Mouse (Mus musculus) kidney, postnatal 25 days (tissue): ENCODE measurements around the gene Emilin1.
A peak's percentile ranks its signal among the peaks of the same experiment; 100 is the strongest.

ENCODE experiments used
- DNase-seq, 2 experiments: peaks; one replicate each; pipeline ENCODE4 v3.0.0; 2021; ENCODE audit warnings: mixed read lengths in 2 of 2

Gene Emilin1

DNA sequence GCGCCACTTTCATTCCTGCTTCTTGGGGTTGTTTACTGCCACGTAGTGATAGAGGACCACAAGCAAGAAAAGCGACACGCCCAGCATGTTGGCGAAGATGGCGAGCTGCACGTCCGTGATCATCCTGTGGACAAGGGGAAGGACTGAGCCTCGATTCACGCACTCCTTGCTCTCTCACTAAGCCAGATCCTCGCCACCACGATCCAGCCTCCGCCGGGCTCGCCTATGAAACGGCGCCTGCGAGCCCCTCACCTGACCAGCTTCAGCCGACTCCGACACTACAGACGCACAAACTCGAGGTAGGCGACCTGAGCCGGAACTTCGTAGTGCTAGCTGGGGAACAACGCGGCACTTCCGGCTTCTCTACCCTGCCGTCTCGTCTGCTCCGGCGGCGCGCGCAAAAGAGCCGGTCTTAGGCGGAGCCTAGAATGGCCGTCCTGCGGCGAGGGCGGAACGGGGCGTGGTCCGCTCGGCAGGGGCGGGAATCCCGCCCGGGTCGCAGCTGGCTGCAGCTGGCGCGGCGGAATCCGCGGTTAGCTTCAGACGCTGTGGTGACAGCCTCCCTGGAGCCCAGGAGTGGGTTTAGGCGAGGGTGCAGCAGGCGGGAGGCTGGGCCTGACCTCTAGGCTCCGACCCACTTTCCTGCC, 5.7 kb upstream of the Emilin1 start, which contains the start of gene Ost4:
TSS of gene Ost4 (minus strand) at position 376 of the 647 bp plus-strand sequence.
- peak; percentile 98 to 99 for DNase-seq

DNA sequence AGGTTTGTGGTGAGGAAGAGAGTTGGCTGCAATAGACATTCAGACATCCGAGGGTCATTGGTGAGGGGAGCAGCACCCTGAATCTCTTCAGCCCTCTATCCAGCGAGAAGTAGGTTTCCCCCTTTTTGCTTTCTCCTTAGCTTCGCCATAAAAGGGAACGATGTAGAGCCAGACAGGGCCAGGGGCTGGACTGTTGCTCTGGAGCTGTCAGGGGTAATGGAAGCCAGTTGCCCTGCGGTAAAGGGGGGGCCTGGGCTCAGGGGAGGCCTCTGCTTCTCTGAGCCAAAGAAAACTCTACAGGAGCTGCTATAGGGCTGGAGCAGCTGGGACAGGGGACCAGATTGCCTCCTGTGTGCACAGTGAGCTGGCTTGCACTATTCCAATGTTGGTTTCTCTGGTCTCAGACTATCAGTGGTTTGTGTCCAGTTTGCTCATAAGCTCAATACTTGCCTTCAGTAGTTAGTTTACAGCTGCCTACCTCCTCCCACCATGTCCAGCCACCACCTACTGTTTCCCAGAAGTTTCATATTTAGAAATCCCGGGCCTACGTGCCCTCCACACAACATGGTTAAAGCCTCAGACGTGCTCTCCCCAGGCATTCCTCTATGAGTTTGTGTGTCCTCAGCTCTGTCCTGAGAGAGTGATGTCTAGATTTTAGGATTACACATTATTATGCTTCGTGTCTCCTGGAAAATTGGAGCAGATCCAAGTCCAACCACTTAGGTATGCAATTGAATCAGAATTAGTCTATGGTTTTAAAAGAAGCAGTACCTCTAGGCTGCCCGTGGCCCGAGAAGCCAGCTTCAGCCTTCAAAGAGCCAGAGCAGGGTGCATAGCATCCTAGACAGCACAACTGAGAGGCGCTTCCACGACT, 4.5 kb upstream of the Emilin1 start:
- DNase-seq: peak; percentile 30 to 65

DNA sequence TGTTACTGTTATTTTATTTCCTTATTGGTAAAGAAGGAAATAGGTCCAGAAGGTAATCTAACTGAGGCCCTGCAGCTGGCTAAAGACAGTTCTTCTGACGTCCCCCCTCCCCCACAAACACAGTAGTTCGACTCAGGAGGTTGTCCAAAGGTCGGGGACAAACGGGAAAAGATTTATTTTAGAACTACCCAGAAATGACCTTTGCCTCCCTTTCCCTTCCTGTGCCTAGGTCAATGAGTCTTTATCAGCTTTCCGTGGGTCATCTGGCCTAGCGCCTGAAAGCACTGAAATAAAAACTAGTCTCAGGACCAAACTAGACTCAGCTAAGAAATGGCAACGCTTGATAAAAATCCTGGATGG, 3.9 kb upstream of the Emilin1 start:
- DNase-seq: peak; percentile 85 to 87

DNA sequence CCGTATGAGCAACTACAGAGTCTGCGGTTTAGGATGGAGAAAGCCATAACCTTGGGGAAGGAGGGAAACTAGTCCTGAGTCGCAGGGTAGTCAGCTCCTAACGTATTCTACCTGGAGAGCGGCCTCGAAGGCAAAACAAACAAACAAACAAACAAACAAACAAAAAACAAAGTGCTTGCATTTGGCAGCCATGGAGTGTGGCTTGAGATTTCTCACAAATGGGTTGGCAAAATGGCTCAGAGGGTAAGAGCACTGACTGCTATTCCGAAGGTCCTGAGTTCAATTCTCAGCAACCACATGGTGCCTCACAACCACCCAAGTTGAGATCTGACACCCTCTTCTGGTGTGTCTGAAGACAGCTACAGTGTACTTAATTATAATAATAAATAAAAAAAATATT, 3.3 kb upstream of the Emilin1 start:
- no peak for DNase-seq

DNA sequence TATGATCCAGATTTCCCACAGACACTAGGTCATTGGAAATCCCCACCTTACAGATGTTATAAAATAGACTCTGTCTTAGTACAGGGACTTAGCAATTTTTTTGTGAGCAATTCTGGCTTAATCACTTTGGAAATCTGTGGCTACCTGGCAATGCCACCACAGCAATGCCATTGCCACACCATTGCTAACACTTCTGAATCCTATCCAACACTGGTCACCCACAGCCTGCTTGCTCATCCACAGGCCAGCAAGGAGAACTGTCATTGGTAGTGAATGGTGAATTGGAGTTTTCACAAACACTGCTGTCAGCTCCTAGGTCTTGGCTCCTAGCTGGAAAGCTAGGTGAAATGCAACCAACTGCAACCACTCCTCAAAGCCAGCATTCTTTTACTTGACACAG, 2.7 kb upstream of the Emilin1 start:
- no peak for DNase-seq

DNA sequence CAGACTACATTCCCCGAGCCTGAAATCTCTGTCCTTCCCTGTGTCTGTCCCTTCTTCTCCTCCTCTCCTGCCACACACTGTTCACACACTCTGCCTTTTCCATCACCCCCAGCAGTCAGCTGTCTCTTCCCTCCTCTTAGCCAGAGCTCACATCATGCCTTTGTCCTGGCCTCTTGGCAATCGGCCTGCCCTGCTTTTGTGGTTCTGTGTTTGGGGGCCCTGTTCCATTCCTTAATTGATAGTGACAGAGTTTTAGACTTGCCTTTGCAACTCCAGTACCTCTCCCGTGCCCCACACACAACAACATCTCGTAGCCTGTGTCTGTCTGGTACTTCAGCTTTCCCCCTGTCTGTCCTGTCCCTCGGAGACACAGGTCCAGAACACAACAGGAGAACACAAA, 1.0 kb upstream of the Emilin1 start:
- DNase-seq: no peak

DNA sequence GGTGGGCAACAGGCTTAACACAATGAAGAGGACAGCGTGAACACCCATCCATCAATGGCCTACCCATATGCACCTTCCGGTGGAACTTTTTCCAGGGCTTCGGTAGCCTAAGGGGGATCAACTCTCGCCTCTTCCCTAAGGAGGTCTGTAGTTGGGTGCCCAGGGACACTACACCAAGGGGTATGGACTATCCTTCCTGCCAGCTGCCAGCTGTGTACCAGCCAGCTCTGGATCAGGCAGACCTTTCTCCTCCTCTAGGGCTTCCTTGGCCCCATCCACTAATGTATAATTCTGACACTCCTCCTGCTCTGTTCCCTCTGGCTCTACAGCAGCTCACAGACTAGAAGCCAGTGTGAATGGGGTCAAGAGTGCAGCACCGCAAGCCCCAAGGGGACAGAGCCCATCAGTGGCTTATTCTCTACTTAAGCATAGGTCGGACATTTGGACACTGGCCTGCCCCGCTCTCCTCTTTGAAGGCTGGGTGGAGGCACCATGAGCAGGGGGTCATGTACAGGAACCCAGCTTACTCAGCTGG, 966 bp downstream of the Emilin1 start:
- DNase-seq: no peak

DNA sequence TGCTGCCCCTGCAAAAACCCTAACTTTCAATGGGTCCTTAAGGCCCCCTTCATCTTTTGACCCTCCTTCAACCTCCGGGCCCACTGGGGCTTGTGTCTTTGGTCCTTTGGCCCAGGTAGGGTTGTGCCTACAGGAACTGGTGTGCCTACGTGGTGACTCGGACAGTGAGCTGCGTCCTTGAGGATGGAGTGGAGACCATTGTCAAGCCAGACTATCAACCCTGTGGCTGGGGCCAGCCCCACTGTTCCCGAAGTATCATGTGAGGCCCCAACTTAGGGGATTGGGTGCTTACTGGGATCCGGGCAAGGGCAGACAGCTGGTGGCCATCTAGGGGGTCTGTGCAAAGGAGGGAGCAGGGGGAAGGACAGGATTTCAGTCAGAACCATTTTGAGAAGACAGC, 1.6 kb downstream of the Emilin1 start:
- no peak for DNase-seq

DNA sequence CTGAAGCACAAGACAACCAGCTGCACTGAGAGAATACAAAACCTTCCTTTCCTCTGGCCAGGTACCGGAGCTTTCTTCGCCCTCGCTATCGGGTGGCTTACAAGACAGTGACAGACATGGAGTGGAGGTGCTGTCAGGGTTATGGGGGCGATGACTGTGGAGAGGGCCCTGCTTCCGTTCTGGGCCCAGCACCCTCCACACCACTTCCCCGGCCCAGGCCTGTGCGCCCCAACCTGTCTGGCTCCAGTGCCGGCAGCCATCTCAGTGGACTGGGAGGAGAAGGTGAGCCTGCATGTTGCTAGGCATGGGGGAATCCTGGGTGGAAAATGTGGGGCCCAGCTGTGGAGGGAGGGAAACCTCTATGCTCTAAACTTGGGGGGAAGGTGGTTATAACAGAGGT, 2.3 kb downstream of the Emilin1 start:
- DNase-seq: no peak

DNA sequence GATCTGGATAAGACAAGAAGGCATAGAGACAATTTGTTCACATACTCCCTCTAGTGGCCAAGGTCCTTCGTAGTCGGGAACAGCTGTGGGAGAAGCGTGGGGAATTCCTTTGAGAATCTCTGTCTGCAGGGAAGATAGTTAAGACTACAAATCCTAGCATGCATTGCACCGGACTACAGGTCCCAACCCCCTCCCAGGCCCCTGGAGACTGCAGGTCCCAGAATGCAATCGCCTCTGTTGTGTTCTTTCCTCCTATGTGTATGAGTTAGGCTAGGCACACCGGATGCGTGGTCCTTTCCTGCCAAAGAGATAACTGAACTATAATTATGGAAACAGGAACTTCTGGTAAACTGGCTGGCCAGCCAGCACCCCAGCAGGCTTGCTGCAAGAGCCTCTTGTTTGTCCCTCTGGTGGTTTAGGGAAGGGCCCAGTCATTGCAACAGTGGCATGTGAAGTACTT, 2.8 kb downstream of the Emilin1 start:
- DNase-seq: peak; percentile 92 to 96

DNA sequence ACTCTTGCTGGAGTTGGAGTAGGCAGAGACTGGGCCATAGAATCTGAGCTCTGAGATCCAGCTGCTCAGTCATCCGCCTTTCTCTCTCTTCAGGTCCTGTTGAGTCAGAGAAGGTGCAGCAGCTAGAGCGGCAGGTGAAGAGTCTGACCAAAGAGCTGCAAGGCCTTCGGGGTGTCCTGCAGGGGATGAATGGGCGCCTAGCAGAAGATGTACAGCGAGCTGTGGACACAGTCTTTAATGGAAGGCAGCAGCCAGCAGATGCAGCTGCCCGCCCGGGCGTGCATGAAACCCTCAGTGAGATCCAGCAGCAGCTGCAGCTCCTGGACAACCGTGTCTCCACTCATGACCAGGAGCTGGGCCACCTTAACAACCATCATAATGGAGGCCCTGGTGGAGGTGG, 3.6 kb downstream of the Emilin1 start:
- DNase-seq: peak in 1 of 2 experiments; percentile 42

DNA sequence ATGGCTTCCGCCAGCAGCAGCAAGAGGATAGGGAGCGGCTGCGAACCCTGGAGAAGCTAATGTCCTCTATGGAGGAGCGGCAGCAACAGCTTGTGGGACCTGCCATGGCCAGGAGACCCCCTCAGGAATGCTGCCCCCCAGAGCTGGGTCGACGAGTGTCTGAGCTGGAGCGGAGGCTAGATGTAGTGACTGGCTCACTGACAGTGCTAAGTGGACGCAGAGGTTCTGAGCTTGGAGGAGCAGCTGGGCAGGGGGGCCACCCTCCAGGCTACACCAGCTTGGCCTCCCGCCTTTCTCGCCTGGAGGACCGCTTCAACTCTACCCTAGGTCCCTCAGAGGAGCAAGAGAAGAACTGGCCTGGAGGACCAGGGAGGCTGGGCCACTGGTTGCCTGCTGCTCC, 4.1 kb downstream of the Emilin1 start:
- peak in 1 of 2 experiments; percentile 38 for DNase-seq

DNA sequence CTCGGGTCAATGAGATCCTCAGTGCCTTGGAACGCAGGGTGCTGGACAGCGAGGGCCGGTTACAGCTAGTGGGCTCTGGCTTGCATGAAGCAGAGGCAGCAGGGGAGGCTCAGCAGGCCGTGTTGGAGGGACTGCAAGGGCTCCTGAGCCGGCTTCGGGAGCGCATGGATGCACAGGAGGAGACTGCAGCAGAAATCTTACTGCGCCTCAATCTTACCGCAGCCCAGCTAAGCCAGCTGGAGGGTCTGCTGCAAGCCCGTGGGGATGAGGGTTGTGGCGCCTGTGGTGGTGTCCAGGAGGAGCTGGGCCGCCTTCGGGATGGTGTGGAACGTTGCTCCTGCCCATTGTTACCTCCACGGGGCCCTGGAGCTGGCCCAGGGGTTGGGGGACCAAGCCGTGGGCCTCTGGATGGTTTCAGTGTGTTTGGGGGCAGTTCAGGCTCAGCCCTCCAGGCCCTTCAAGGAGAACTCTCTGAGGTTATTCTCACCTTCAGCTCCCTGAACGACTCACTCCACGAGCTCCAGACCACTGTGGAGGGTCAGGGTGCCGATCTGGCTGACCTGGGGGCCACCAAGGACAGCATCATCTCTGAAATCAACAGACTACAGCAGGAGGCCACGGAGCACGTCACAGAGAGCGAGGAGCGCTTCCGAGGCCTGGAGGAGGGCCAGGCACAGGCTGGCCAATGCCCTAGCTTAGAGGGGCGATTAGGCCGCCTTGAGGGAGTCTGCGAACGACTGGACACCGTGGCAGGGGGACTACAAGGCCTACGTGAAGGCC, 4.9 kb downstream of the Emilin1 start:
- DNase-seq: peak in 1 of 2 experiments; percentile 58

DNA sequence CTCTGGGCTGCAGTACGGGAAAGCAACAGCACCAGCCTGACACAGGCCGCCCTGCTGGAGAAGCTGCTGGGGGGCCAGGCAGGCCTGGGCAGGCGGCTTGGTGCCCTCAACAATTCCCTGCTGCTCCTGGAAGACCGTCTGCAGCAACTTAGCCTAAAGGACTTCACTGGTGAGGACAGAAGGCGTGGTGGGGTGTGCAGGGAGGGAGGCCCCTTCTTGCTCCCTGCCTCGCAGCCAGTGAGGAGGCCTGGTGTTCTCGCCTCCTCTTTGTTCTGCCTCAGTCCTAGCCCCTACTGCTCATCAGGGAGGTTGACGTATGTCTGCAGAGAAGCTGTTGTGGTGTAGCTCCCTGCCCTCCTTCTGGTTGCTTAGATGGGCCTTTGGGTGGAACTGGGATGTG, 5.5 kb downstream of the Emilin1 start:
- DNase-seq: no peak

DNA sequence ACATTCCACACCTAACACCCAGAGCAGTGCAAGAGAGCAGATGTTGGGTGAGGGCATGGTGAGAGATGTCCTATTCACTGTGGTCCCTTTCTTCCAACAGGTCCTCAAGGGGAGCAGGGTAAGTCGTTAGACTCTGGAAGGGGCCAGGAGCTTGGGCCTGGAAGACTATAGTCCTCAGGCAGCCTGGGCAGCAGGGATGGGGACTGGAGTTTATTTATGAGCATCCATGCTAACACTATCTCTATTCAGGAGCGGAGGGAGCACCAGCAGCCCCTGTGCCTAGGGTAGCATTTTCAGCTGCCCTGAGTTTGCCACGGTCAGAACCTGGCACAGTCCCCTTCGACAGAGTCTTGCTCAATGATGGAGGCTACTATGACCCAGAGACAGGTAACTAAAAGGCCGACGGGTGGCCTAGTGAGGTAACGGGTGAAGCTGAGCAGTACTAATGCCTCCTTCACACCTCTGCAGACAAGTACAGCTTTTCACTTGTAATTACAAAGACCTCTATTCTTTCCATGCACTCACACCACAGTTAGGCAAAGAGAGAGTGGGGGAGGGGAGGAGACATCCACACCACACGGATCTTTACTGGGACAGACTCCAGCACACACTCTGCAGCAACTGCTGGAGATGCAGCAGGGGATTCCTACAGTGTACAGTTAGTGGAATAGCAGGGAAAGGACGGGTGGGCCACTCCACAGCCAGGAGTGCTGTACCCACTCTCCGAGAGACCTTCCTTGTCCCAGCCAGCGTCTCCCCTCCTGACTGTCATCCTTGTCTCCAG, 6.8 kb downstream of the Emilin1 start:
- peak in 1 of 2 experiments; percentile 34 for DNase-seq

DNA sequence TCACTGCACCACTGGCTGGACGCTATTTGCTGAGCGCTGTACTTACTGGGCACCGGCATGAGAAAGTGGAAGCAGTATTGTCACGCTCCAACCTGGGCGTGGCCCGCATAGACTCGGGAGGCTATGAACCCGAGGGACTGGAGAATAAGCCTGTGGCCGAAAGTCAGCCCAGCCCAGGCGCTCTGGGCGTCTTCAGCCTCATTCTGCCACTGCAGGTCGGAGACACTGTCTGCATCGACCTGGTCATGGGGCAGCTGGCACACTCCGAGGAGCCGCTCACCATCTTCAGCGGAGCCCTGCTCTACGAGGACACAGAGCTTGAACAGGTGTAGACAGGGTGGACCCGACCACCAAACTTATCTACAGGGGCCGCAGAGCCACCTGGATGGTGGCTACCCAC, 7.4 kb downstream of the Emilin1 start:
- peak; percentile 47 to 79 for DNase-seq

DNA sequence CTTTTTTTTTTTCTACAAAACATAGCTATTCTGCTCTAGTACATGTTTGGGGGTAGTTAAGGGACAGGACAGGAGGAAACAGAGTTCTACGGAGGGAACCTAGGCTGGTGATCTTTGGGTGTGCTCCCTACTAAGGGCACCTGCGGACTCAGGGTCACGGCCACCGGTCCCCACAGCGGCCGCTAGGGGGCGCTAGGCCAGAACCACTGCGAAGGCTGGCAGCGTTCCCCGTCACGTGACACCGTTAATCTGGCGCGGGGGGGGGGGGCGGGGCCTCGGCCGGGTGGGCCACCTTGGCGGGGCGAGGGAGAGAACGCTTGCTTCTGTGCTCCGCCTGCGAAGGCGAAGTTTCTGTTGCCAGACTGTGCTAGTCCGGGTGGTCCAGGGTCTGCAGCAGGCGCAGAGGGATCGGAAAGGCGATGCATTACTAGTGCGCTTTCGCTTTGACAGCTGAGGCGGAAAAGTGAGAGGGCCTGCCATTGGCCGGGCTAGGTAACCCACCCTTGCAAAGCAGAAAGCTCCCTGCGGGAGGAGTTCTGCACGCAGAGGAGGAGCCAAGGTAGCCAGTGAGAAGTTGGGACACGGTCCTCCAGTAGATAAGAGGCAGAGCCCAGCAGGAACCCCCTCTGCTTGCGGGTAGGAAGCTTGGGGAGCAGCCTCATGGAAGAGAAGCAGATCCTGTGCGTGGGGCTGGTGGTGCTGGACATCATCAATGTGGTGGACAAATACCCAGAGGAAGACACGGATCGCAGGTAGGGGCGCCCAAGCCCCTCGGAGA, 8.2 kb downstream of the Emilin1 start, which contains the start of gene Khk:
TSS of gene Khk (plus strand) at position 176 of the 778 bp plus-strand sequence.
- peak; percentile 96 to 98 for DNase-seq

DNA sequence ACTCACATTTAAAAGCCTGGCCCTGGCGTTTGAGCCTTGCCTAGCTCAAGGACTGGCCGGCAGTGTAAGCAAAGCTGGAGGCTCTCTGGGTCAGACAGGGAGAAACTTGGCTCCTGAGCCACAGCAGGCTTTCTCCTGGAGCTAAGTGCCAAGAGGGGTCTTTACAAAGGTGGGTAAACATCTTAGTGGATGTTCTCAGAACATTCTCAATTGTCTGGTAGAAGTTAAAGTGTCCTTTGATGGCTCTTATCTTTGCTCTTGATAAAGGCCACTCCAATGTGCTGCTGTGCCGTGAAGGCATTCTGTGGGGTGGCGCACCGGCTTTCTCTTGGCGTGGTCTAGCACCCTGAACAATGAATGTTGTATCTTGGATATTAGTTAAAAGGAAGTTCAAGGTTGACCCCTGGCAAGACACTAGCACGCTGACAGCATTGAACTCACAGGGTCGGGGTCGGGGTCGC, 9.4 kb downstream of the Emilin1 start:
- peak in 1 of 2 experiments; percentile 34 for DNase-seq

DNA sequence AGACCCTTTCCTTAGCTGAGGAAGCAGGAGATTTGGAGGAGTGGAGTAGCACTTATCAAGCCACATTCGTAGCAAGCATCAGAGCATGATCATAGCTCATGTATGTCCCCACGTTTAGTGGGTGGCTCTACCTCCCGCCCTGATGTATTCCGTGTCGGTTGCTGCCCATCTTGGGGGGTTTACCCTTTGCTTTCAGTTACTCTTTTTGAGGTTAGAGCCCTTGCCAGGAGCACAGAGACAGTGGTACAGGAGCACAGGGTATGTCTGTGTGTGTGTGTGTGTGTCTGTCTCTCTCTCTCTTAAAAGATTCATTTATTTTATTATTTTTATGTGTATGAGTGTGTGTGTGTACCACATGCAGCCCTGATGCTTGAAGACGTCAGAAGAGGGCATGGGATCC, 9.9 kb downstream of the Emilin1 start:
- no peak for DNase-seq

DNA sequence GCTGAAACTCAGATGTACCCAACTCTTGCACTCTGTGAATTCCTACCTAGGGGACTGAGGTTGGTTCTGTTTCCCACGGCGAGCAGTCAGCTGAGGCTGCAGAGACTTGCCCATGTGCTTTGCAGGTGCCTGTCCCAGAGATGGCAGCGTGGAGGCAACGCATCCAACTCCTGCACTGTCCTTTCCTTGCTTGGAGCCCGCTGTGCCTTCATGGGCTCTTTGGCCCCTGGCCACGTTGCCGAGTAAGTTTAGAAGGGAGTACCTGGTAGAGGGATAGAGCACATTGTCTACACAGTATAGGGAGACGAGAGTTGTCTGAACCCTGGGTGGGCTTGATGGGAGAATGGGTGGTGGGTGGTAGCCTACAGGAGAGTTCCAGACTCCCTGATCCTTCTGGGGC, 11.4 kb downstream of the Emilin1 start:
- DNase-seq: peak; percentile 33 to 66

DNA sequence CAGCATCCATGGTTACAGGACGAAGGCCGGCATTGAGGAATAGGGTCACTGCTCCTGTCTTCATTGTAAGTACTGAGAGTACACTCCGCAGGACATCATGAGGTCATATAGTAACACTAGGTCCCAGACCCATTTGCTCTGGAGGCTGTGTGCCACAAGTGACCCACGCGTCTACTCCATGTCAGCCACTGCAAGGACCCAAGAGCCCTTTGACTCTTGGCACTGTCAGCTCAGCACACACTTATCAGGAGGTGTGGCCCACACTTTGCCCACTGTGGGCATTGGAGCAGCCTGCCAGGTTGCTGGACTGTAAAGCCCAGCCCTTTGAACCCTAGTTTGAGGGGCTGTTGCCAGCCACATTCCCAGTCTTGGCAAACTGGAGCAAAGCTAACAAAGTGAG, 12.0 kb downstream of the Emilin1 start:
- DNase-seq: peak; percentile 79 to 94
